8 mouse cellular contexts compared by ENCODE assay signal in genomic region chr5:4918376-4918775, GRCm38 (mm10).
A peak's percentile ranks its signal among the peaks of the same experiment; 100 is the strongest.
DNase-seq lines count a peak whose midpoint lies in the region; ATAC-seq lines count a peak whose summit lies in the region.

No protein-coding gene starts in this region.

- H3K9me3 ChIP-seq in lung, embryonic 15.5 days, result no peaks in the 10 kb centered on the region

- no peak overlapping the region for H3K27ac ChIP-seq in lung, embryonic 15.5 days

- H3K9ac ChIP-seq in lung, embryonic 15.5 days, result no peak overlapping the region

- 6% methylated on average over 6 of the region's 6 CpGs for WGBS in lung, embryonic 15.5 days

- H3K4me1 ChIP-seq in lung, embryonic 15.5 days, result 0 out of 2 replicates have a peak, but pooled peaks cover 6% of the 10 kb centered on the region

- H3K4me2 ChIP-seq in lung, embryonic 15.5 days, result no peak overlapping the region

- peak; percentile 53 for DNase-seq in heart, adult 8-10 months (ENCODE audit: low spot score)
- no peak for DNase-seq in heart, postnatal 25 days (ENCODE audit: low spot score)
- DNase-seq in R1 (ENCODE audit: low read depth, low spot score), result peak; percentile 49
- DNase-seq in cerebellum, adult 9-11 months, result peak; percentile 60
- peak; percentile 61 to 64 for DNase-seq in frontal cortex, postnatal 36 days (ENCODE audit: low spot score in 2 of 2)
- peak; percentile 64 for DNase-seq in kidney, postnatal 14 days
- peak; percentile 43 for DNase-seq in retina, postnatal 7 days (ENCODE audit: low read depth, low spot score)

- peak; percentile 67; the same call in 1 of the 2 replicates for ATAC-seq in lung, embryonic 15.5 days (ENCODE audit: borderline replicate concordance, extremely low read depth, low FRiP score, low TSS enrichment)

- H3K4me3 ChIP-seq in lung, embryonic 15.5 days, result no peak overlapping the region

- intact Hi-C loops in heart, postnatal 25 days (cut with DNase I), result loop anchor here (10.0 kb wide), 1 partner anchor 1024 kb away; the partner anchor contains the start of gene Mterf1a

- no peaks in the 10 kb centered on the region for H3K27me3 ChIP-seq in lung, embryonic 15.5 days

- H3K36me3 ChIP-seq in lung, embryonic 15.5 days, result no peaks in the 10 kb centered on the region
